Mouse (Mus musculus) forebrain, embryonic 10.5 days (tissue): Measurements from ENCODE around the gene Nrl. TPM values are rescaled to one million over a fixed set of nuclear protein-coding genes. Genes with fewer than 3 reads are reported as not detected.
A peak's percentile ranks its signal among the peaks of the same experiment; 100 is the strongest.

Experiments used
- DNase-seq: peaks from one replicate; pipeline ENCODE4 v3.0.0-alpha.2; 2017; ENCODE audit warnings: low spot score; ENCODE audit errors: extremely low spot score
- H3K27ac ChIP-seq: fragments of 300-500 bp; sonication (generic); 2 replicates; pipeline ENCODE4 v1.5.1; 2016; ENCODE audit warnings: mild to moderate bottlenecking
- H3K27me3 ChIP-seq: fragments of 300-500 bp; sonication (generic); 2 replicates; pipeline ENCODE4 v1.6.1; 2016; ENCODE audit warnings: mild to moderate bottlenecking; ENCODE audit not compliant: poor library complexity, severe bottlenecking
- H3K36me3 ChIP-seq: fragments of 300-500 bp; sonication (generic); replicated peaks from 2 replicates; pipeline ENCODE4 v1.6.1; 2016; ENCODE audit warnings: mild to moderate bottlenecking, moderate library complexity
- H3K4me1 ChIP-seq: fragments of 300-500 bp; sonication (generic); 2 replicates; pipeline ENCODE4 v1.6.1; 2016
- H3K4me3 ChIP-seq: fragments of 300-500 bp; sonication (generic); 2 replicates; pipeline ENCODE4 v1.5.1; 2016; ENCODE audit warnings: mild to moderate bottlenecking, moderate library complexity
- H3K9me3 ChIP-seq: fragments of 300-500 bp; sonication (generic); 2 replicates; pipeline ENCODE4 v1.6.1; 2016; ENCODE audit warnings: mild to moderate bottlenecking, moderate library complexity
- WGBS: fragments of 180-500 bp; shearing (Covaris S2); methylation state at CpG from one replicate; pipeline ENCODE4 v1.1.7; 2016; 5-methylcytosine and 5-hydroxymethylcytosine counted together
- polyA plus RNA-seq: library from polyadenylated mRNA; unstranded; fragments of >200 nt; fragmentation: Nextera tagmentation; extraction: Ambion mirVana; gene quantifications from 2 replicates; pipeline ENCODE4 v1.2.1, GENCODE M21; 2016

Nrl gene
- polyA plus RNA-seq, 1 experiment from 2014 or later = not detected

DNA sequence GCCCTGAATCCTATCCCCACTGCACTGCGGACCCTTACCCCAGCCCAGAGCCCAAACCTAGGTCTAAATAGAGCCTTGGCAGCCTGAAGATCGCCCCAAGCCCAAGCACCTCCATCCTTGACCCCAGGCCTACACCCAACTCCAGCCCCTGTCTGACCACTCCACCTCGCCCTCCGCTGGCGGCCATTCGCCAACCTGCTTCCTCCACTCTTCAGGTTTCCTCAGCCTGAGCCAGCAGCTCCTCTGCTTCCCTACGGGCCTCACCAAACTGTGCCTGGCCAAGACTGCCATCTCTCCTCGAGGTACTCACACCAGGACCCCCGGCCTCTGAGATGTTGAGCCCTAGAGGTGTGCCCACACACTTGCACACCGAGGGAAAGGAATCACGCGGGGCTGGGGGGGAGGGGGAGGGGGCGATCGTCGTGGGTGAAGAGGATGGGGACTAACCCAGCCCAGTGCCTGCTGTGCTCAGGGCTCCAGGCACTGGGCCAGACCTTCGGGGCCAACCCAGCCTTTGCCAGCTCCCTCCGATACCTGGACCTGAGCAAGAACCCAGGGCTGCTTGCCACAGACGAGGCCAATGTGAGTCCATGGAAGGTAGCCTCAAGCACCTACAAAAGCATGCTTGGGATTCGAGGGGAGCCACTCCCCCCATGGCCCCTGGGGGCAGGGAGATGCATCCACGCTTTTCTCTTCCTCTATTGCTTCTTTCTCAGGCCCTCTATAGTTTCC is 29.1 kb downstream of the Nrl start:
- Histone ChIP-seq H3K36me3 (peaks cover 62% of the 10 kb centered on the region), H3K4me1 (peaks cover 26% of the 10 kb centered on the region), H3K4me3 (no peak overlapping the region), H3K27me3 (peaks cover 3% of the 10 kb centered on the region; the same call in 1 of the 2 replicates), H3K9me3 (no peaks in the 10 kb centered on the region), H3K27ac (no peak overlapping the region)
- no peak for DNase-seq
- 76% methylated on average over 19 of the region's 20 CpGs for WGBS

DNA sequence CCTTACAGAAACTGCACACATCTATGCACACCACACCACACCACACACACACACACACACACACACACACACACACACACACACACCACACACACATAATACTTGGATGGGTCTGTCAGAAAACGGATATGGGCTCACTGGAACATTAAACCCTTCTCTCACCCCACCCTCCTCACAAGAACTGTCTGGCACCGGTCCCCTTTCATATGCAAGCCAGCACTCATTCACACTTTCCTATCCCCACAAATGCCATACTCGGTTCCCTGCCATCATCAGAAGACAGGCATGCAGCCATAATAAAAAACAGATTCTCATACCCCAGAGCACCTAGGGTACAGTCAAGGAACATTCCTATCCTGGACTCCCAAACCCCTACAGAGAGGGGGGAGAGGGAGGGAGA is 32.7 kb downstream of the Nrl start:
- peak overlapping the region; percentile 92 for H3K27ac ChIP-seq
- H3K27me3 ChIP-seq = peaks cover 11% of the 10 kb centered on the region; the same call in 1 of the 2 replicates
- peaks cover 31% of the 10 kb centered on the region for H3K4me1 ChIP-seq
- H3K4me3 ChIP-seq = peak overlapping the region; percentile 88
- H3K36me3 ChIP-seq = peaks cover 51% of the 10 kb centered on the region
- DNase-seq = no peak
- no peaks in the 10 kb centered on the region for H3K9me3 ChIP-seq
- 54% methylated on average over 3 of the region's 3 CpGs for WGBS

DNA sequence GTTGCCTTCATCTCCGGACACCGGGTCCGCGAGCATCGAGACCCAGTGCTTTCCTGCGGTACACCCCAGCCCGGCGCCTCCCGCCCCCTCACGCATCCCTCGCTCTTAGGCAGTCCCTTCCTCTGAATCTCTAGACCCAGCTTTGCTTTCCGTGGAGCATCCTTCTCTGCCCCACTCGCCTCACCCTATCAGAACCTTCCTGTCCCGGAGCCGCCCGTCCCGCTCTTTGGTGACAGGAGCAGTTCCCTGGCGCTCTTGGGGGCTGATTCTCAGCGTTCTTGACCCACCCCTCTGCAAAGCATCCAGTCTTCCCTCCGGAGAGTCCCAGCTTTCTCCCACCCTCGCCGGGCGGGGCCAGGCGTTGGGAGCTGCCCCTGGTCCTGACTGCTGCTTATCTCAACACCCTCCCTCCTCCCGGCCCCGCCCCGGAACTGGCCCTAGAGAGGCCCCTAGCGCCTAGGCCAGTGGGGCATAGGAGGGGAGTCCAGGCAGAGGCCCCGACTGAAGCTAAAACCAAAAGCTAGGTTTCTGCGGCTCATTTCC is 33.4 kb downstream of the Nrl start:
- Histone ChIP-seq H3K27me3 (peaks cover 11% of the 10 kb centered on the region; the same call in 1 of the 2 replicates), H3K4me1 (peaks cover 30% of the 10 kb centered on the region), H3K9me3 (no peaks in the 10 kb centered on the region), H3K27ac (peak overlapping the region; percentile 92), H3K36me3 (peaks cover 49% of the 10 kb centered on the region), H3K4me3 (peak overlapping the region; percentile 88)
- peak; percentile 82 for DNase-seq
- under 1% methylated on average over 30 of the region's 30 CpGs for WGBS

DNA sequence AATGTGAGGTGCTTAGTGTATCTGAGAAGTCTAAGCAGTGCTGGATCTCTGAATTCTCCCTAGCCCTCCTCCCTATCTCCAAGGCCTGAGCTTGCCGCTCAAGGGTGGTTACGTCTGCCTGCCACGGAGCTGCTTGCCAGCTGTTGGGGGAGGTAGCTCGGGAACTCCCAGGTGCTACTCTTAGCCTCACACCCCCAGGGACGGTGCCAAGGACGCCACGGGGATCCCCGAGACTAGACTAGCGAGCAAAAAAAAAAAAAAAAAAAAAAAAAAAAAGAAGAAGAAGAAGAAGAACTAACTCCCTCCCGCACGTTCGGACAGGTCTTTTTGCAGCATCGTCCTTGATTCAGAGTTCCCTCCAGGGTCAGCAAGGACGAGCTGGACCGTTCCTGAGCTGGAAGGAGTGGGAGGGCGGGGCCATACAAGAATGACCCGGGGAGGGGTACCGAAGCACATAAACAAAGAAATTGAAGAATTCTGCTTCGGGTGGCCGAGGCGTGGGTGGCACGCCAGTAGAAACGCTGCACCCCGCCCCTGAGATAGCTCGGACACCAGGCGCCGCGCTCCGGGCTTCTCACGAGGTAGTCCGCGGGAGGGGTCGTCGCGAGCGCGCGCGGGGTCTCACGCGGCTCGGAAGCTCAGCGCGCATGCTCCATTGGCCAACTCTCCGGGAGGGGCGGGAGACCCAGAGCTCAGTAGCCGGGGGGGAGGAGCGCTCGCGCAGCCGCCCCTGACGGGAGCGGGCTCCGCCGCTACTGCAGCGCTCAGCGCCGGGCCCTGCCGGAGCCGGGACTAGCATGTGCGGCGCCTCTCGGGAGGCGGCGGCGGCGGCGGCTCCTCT is 34.2 kb downstream of the Nrl start, which contains the start of gene Carmil3:
Carmil3 (plus strand) TSS at position 291 of the 841 bp plus-strand sequence.
- Histone ChIP-seq H3K4me3 (peak within 1 kb of the TSS; percentile 88), H3K9me3 (no peaks in the 10 kb centered on the region), H3K27ac (peak within 1 kb of the TSS; percentile 92), H3K4me1 (peaks cover 30% of the 10 kb centered on the region), H3K27me3 (peaks cover 11% of the 10 kb centered on the region; the same call in 1 of the 2 replicates), H3K36me3 (peaks cover 48% of the 10 kb centered on the region)
- peak; percentile 76 for DNase-seq
- under 1% methylated on average over 67 of the region's 68 CpGs for WGBS

DNA sequence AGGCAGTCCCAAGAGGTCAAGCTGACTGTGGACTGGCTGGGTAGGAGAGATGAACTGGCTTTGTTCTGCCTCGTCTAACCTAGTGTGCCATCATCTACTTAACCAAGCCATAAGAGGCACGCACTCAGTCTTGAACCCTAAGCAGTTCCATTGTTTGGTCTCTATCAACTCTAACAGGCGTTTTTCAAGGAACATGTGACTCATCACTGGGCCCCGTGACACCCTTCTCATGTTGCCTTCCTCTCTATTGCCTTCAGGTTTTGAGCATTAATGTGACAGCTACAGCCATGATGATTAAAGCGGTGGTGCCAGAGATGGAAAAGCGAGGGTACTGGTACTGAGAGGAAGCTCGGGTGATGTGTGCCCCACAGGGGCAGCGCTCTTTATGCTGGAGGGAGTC is 37.9 kb downstream of the Nrl start:
- no peak for DNase-seq
- no peaks in the 10 kb centered on the region for H3K9me3 ChIP-seq
- H3K36me3 ChIP-seq = peaks cover 28% of the 10 kb centered on the region
- 89% methylated on average over 8 of the region's 8 CpGs for WGBS
- peaks cover 35% of the 10 kb centered on the region for H3K4me1 ChIP-seq
- H3K27me3 ChIP-seq = peaks cover 8% of the 10 kb centered on the region; the same call in 1 of the 2 replicates
- no peak overlapping the region for H3K27ac ChIP-seq
- H3K4me3 ChIP-seq = no peak overlapping the region

DNA sequence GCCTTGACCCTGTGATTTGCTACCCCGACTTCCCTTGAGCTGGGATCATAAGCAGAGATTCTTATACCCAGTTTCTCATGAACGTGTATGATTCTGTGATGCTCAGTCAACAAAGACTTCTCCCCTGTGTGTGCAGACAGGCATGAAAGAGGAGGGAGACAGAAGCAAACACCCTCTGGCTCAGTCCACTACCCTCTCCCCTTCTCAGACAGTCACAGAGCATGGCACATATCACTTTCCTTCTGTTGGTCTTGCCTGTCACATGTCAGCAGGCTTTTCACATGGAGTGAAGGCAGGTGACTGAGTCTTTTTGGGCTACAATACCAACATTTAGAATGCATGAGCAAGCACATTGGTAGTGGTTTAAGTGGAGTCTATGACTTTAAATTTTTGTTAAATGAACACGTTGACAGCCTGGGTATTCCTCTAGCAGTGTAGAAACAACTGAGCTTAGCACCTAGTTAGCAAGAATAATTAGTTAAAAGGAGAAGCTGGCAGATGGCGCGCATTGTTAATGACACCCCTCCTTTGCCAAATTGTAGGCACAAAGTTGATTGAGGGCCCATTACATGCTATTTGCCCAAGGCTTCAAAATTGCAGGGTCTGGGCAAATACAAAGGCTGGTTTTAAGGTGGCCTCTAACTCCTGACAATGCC is 40.2 kb downstream of the Nrl start:
- H3K4me1 ChIP-seq = peaks cover 19% of the 10 kb centered on the region
- no peaks in the 10 kb centered on the region for H3K9me3 ChIP-seq
- H3K4me3 ChIP-seq = no peak overlapping the region
- 77% methylated on average over 5 of the region's 5 CpGs for WGBS
- no peak overlapping the region for H3K27ac ChIP-seq
- H3K27me3 ChIP-seq = no peaks in the 10 kb centered on the region
- peaks cover 39% of the 10 kb centered on the region for H3K36me3 ChIP-seq
- no peak for DNase-seq

DNA sequence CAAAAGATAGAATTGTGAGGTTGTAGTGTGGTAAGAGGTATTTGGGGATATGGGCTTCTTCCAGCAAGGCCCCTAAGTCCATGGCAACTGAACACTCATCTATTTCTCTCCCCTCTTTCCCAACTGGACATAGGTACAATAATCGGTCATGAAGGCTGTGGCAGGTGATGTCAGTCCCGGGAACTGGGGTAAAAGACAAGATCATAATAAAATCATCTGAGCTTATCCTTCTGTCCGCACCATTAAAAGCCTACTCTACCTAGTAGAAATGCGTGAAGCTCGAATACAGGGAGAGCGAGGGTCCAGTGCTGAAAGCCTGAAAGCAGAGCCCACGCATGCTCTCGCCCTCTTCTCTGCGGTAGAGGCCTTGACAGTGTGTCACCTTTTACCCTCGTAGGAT is 45.2 kb downstream of the Nrl start:
- no peak for DNase-seq
- 92% methylated on average over 10 of the region's 10 CpGs for WGBS
- no peak overlapping the region for H3K27ac ChIP-seq
- peaks cover 34% of the 10 kb centered on the region for H3K4me1 ChIP-seq
- H3K27me3 ChIP-seq = no peaks in the 10 kb centered on the region
- peaks cover 12% of the 10 kb centered on the region for H3K36me3 ChIP-seq
- H3K9me3 ChIP-seq = no peaks in the 10 kb centered on the region
- peak overlapping the region; percentile 69; the same call in 1 of the 2 replicates for H3K4me3 ChIP-seq

DNA sequence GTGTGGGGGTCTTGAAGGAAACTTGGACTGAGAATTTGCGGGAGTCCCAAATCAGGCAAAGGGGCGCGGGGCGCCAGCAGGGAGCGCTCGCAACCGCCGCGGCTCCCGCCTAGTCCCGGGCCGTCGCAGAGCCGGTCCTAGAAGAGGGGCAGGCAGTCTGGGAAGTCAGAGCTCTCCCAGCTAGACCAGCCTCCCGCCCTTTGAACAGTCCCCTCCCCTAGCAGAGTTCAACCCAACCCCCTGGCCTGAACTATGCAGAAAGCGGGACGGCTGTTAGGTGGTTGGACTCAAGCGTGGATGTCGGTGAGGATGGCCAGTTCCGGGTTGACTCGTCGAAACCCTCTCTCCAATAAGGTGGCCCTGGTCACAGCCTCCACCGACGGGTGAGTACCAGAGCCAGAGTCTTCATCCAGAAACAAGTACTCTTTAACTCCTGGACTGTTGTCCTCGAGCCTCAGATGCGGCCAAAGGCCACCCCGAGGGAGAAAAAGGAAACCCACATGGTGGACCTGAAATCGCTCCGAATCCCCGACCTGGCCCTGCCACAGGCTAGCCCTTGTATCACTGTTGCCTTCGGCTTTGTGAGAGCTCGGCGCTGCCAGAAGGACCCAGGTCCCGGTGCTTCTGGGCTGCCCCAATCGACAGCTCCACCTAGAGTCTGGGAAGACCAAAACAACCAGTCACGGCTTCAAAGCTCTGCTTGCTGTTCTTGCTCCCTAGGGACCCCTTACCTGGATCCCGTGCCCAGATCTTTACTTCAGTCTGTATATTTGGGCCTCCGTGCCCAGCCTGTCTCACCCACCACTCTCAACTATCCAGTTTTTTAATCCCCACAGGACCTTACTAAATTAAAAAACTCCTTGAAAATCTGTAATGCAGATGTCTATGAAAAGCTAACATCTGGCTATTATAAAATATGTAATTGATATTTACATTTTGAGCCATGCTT is 45.9 kb downstream of the Nrl start, which contains the start of gene Dhrs4:
Dhrs4 (plus strand) TSS at position 108 of the 949 bp plus-strand sequence.
- under 1% methylated on average over 37 of the region's 38 CpGs for WGBS
- Histone ChIP-seq H3K36me3 (peaks cover 12% of the 10 kb centered on the region), H3K27me3 (no peaks in the 10 kb centered on the region)

DNA sequence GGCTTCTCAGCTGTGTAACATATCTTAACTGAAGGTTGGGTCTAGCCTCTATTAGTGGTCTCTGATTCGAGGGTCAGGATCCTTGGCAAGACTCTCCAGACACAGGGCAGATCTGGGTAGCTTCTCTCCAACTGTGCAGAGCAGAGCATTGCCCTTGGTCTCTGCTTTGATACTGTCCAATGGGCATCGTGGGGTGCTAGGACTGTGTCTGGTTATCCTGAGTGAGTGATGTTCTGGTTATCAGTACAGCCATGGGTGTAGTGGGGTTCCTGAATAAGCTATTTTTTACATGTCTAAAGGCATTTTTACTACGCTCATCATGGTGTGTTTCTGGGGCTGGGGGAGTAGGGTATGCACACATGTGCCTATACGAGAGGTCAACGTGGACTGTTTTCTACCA is 47.0 kb downstream of the Nrl start:
- no peak overlapping the region for H3K27ac ChIP-seq
- no peak for DNase-seq
- H3K4me1 ChIP-seq = peaks cover 29% of the 10 kb centered on the region
- H3K9me3 ChIP-seq = no peaks in the 10 kb centered on the region
- 94% methylated on average over 5 of the region's 5 CpGs for WGBS
- H3K36me3 ChIP-seq = peaks cover 12% of the 10 kb centered on the region
- no peaks in the 10 kb centered on the region for H3K27me3 ChIP-seq
- peak overlapping the region; percentile 69; the same call in 1 of the 2 replicates for H3K4me3 ChIP-seq

More for the DNA sequence above, 45.9 kb downstream of the Nrl start, which contains the start of gene Dhrs4:
- peaks cover 29% of the 10 kb centered on the region for H3K4me1 ChIP-seq
- DNase-seq = peak; percentile 82
- no peaks in the 10 kb centered on the region for H3K9me3 ChIP-seq
- peak within 1 kb of the TSS; percentile 69 for H3K4me3 ChIP-seq
- H3K27ac ChIP-seq = peak within 1 kb of the TSS; percentile 95

DNA sequence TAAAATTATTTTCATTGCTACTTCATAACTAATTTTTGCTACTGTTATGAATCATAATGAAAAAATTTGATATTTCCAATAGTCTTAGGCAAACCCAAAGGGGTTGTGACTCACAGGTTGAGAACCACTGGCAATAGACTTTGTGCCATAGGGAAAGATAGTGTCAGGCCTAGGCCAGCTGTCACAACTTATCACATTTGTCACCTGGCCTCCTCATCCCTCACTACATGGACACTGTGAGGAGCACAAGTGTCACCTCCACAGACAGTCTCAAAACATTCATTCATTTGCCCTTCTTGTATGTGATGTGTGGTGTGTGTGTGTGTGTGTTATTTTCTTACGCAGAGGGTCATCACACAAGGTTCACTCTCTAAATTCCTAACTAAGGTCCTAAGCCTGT is 47.4 kb downstream of the Nrl start:
- Histone ChIP-seq H3K9me3 (no peaks in the 10 kb centered on the region), H3K4me1 (peaks cover 29% of the 10 kb centered on the region), H3K36me3 (peaks cover 12% of the 10 kb centered on the region), H3K27ac (no peak overlapping the region), H3K4me3 (no peak overlapping the region), H3K27me3 (no peaks in the 10 kb centered on the region)
- DNase-seq = no peak
- WGBS = 100% methylated on average over 1 of the region's 1 CpGs

DNA sequence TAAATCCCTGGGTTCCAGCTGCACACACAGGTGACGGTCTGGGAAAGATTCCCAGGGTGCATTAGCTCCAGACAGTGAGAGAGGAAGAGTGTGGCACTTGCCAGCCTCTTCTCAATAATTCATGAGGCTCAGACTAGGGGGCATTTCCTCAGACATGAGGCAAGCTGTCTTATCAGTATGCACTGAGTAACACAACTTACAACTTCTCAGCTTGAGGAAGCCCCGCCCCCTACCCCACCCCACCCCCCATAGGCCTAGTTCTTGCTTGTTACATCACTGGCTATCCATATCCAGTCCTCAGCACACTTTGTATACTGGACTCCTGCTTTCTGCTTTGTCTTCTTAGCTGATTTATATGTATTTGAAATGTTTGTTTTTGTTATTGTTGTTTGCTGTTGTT is 49.1 kb downstream of the Nrl start:
- Histone ChIP-seq H3K36me3 (no peaks in the 10 kb centered on the region), H3K9me3 (no peaks in the 10 kb centered on the region), H3K4me3 (no peak overlapping the region), H3K27me3 (no peaks in the 10 kb centered on the region; the same call in 1 of the 2 replicates), H3K27ac (no peak overlapping the region), H3K4me1 (peaks cover 37% of the 10 kb centered on the region)
- DNase-seq = no peak
- WGBS = 76% methylated on average over 2 of the region's 2 CpGs
